Mouse (Mus musculus) MEL (cell line): ENCODE data around the gene Gm9573. TPM values are rescaled to one million over a fixed set of nuclear protein-coding genes. Genes with fewer than 3 reads are reported as not detected.

Source experiments
- DNase-seq: peaks from one replicate; pipeline ENCODE4 v3.0.0; 2011; ENCODE audit warnings: low read depth, low spot score
- H3K27ac ChIP-seq: 2 replicates; pipeline ENCODE4 v1.5.1; 2012; ENCODE audit warnings: low read depth, mild to moderate bottlenecking, control low read depth, low read length, moderate library complexity; ENCODE audit not compliant: control insufficient read depth
- H3K27me3 ChIP-seq, 2 experiments: fragments of 150-350 bp in 1 of 2; sonication (generic) in 1 of 2; 2 replicates each; pipeline ENCODE4 v1.6.1; 2012; ENCODE audit warnings: low read length in 2 of 2, mild to moderate bottlenecking in 2 of 2, improper control_type of control experiment in 1 of 2, moderate library complexity in 1 of 2; ENCODE audit not compliant: insufficient read depth in 2 of 2, control insufficient read depth in 1 of 2
- H3K36me3 ChIP-seq, 2 experiments: 2 replicates each; pipeline ENCODE4 v1.6.1; 2012 to 2014; ENCODE audit warnings: low read length in 2 of 2, improper control_type of control experiment in 1 of 2, inconsistent platforms in 1 of 2, mild to moderate bottlenecking in 1 of 2; ENCODE audit not compliant: insufficient read depth in 2 of 2, control insufficient read depth in 1 of 2
- H3K4me1 ChIP-seq, 2 experiments: fragments of 150-350 bp in 1 of 2; sonication (generic) in 1 of 2; 2 replicates each; pipeline ENCODE4 v1.6.1; 2012; ENCODE audit warnings: low read length in 2 of 2, improper control_type of control experiment in 1 of 2, mild to moderate bottlenecking in 1 of 2; ENCODE audit not compliant: insufficient read depth in 2 of 2, control insufficient read depth in 1 of 2
- H3K4me3 ChIP-seq, 2 experiments: fragments of 150-350 bp in 1 of 2; sonication (generic) in 1 of 2; 2 replicates each; pipeline ENCODE4 v1.5.1; 2012; ENCODE audit warnings: low read depth in 2 of 2, low read length in 2 of 2, mild to moderate bottlenecking in 2 of 2, moderate library complexity in 2 of 2, control low read depth in 1 of 2, improper control_type of control experiment in 1 of 2; ENCODE audit not compliant: control insufficient read depth in 1 of 2, insufficient read depth in 1 of 2
- H3K79me2 ChIP-seq: 2 replicates; pipeline ENCODE4 v1.6.1; 2012; ENCODE audit warnings: mild to moderate bottlenecking, low read length, moderate library complexity; ENCODE audit not compliant: control insufficient read depth, poor library complexity, insufficient read depth
- H3K9ac ChIP-seq: 2 replicates; pipeline ENCODE4 v1.6.1; 2012; ENCODE audit warnings: low read depth, mild to moderate bottlenecking, control low read depth, low read length, moderate library complexity; ENCODE audit not compliant: control insufficient read depth, poor library complexity, severe bottlenecking
- H3K9me3 ChIP-seq: fragments of 150-350 bp; sonication (generic); replicated peaks from 2 replicates; pipeline ENCODE4 v1.6.1; 2012; ENCODE audit warnings: mild to moderate bottlenecking, low read length, improper control_type of control experiment, moderate library complexity; ENCODE audit not compliant: insufficient read depth
- BHLHE40 ChIP-seq: IDR thresholded peaks from 2 replicates; pipeline ENCODE4 v1.6.1; 2012; ENCODE audit warnings: low read depth, mild to moderate bottlenecking, inconsistent platforms, low read length, improper control_type of control experiment, borderline replicate concordance
- E2F4 ChIP-seq: IDR thresholded peaks from 2 replicates; pipeline ENCODE4 v1.6.1; 2011; ENCODE audit warnings: low read depth, low read length, improper control_type of control experiment, borderline replicate concordance
- GABPA ChIP-seq: IDR thresholded peaks from 2 replicates; pipeline ENCODE4 v1.6.1; 2012; ENCODE audit warnings: low read depth, mild to moderate bottlenecking, inconsistent platforms, low read length, improper control_type of control experiment, moderate library complexity
- GATA1 ChIP-seq: IDR thresholded peaks from 2 replicates; pipeline ENCODE4 v1.6.1; 2011; ENCODE audit warnings: low read depth, low read length, improper control_type of control experiment
- JUND ChIP-seq: IDR thresholded peaks from 2 replicates; pipeline ENCODE4 v1.6.1; 2011; ENCODE audit warnings: low read depth, mild to moderate bottlenecking, improper control_type of control experiment, low read length
- MAFK ChIP-seq: IDR thresholded peaks from 2 replicates; pipeline ENCODE4 v1.6.1; 2011; ENCODE audit warnings: low read depth, mild to moderate bottlenecking, low read length, improper control_type of control experiment, borderline replicate concordance
- MAZ ChIP-seq: IDR thresholded peaks from 2 replicates; pipeline ENCODE4 v1.6.1; 2012; ENCODE audit warnings: low read depth, mild to moderate bottlenecking, inconsistent platforms, low read length, improper control_type of control experiment
- MEF2A ChIP-seq: IDR thresholded peaks from 2 replicates; pipeline ENCODE4 v1.6.1; 2014; ENCODE audit warnings: low read depth, mild to moderate bottlenecking, inconsistent platforms, low read length, improper control_type of control experiment; ENCODE audit not compliant: poor library complexity, insufficient replicate concordance, severe bottlenecking; ENCODE audit errors: extremely low read depth
- MXI1 ChIP-seq: IDR thresholded peaks from 2 replicates; pipeline ENCODE4 v1.6.1; 2011; ENCODE audit warnings: mild to moderate bottlenecking, low read depth, low read length, improper control_type of control experiment
- POLR2AphosphoS5 ChIP-seq: IDR thresholded peaks from 2 replicates; pipeline ENCODE4 v1.6.1; 2012; ENCODE audit warnings: low read depth, borderline replicate concordance, mild to moderate bottlenecking, inconsistent platforms, low read length, moderate library complexity, mixed read lengths
- SMC3 ChIP-seq: IDR thresholded peaks from 2 replicates; pipeline ENCODE4 v1.6.1; 2011; ENCODE audit warnings: low read depth, low read length, improper control_type of control experiment
- UBTF ChIP-seq: IDR thresholded peaks from 2 replicates; pipeline ENCODE4 v1.6.1; 2012; ENCODE audit warnings: low read depth, mild to moderate bottlenecking, inconsistent platforms, low read length, improper control_type of control experiment, moderate library complexity, borderline replicate concordance; ENCODE audit not compliant: insufficient read depth
- ZMIZ1 ChIP-seq: IDR thresholded peaks from 2 replicates; pipeline ENCODE4 v1.6.1; 2012; ENCODE audit warnings: low read depth, mild to moderate bottlenecking, inconsistent platforms, low read length, improper control_type of control experiment, moderate library complexity
- polyA plus RNA-seq, 2 experiments: library from polyadenylated mRNA; stranded (reverse) in 1 of 2; unstranded in 1 of 2; fragments of >175 nt in 1 of 2; fragments of >200 nt in 1 of 2; gene quantifications; 2 replicates each; pipeline versions ENCODE4 v1.2.1 to v1.2.4; 2012; ENCODE audit warnings: low replicate concordance in 2 of 2, low read depth in 1 of 2; ENCODE audit not compliant: insufficient read length in 2 of 2, insufficient read depth in 1 of 2, missing spikeins in 1 of 2
- total RNA-seq: library from RNA; depleted of rRNA; stranded (reverse); fragments of 300-350 nt; gene quantifications from 2 replicates; pipeline ENCODE4 v1.2.3, GENCODE M21; 2012

Gene Gm9573
- total and polyA plus RNA-seq, 3 experiments = not detected

- TF ChIP-seq MEF2A = no peak
- TF ChIP-seq UBTF = no peak
- TF ChIP-seq ZMIZ1 = no peak
- no peak for TF ChIP-seq E2F4
These were observed 48.2 kb downstream of the Gm9573 start (continued) for GRCm38 (mm10) chr17:35578211-35578610.

- TF ChIP-seq MXI1 (no peak), SMC3 (no peak), UBTF (no peak), POLR2AphosphoS5 (no peak), BHLHE40 (no peak), E2F4 (no peak), MAFK (no peak), GABPA (no peak), JUND (no peak), GATA1 (no peak), MAZ (no peak)
- H3K79me2 ChIP-seq = no peaks in the 10 kb centered on the region
- H3K4me1 ChIP-seq = no peaks in the 10 kb centered on the region
- no peak overlapping the region for H3K27ac ChIP-seq
- H3K36me3 ChIP-seq = no peaks in the 10 kb centered on the region
- H3K27me3 ChIP-seq = peaks cover under 1 to 14% of the 10 kb centered on the region in 2 experiments
- H3K4me3 ChIP-seq = no peak overlapping the region
- no peak overlapping the region for H3K9ac ChIP-seq
- H3K9me3 ChIP-seq = no peaks in the 10 kb centered on the region
- no peak for DNase-seq
These were observed 55.0 kb downstream of the Gm9573 start for GRCm38 (mm10) chr17:35571477-35571876.

- Histone ChIP-seq H3K79me2 (no peaks in the 10 kb centered on the region), H3K36me3 (no peaks in the 10 kb centered on the region), H3K4me3 (no peak overlapping the region), H3K27me3 (peaks cover 5 to 10% of the 10 kb centered on the region in 2 experiments), H3K9ac (no peak overlapping the region), H3K9me3 (no peaks in the 10 kb centered on the region), H3K27ac (no peak overlapping the region), H3K4me1 (no peaks in the 10 kb centered on the region)
- TF ChIP-seq MAFK (no peak), ZMIZ1 (no peak), GATA1 (no peak), JUND (no peak), SMC3 (no peak)
- no peak for DNase-seq
These were observed 55.6 kb downstream of the Gm9573 start for GRCm38 (mm10) chr17:35570836-35571235.
